Mouse (Mus musculus): Measurements from ENCODE around the gene Ppm1n. TPM values are rescaled to one million over a fixed set of nuclear protein-coding genes. Genes with fewer than 3 reads are reported as not detected.

Gene Ppm1n
- polyA plus RNA-seq, 1 experiment: 0.05 TPM

DNA sequence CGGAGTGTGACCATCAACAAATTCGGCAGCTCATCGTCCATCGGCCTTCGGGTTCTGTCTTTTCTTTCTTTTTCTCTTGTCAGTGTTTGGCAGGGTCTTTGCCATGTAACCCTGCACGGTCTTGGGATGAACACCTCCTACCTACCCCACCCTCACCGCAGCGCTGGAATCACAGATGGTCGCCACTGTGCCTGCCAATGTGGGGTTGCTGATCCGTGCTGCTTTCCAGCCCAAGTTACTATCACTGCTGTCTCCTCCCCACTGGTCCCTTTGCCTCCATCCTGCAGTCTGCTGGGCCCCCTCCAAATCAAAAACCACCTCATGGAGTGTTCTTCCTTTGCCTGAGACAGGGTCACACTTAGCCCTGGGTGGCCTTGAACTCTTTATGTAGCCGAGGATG, 44.4 kb upstream of the Ppm1n start:
- H3K79me3 ChIP-seq (ENCODE audit: low read depth): no peaks in the 10 kb centered on the region
- no peaks in the 10 kb centered on the region for H3K36me3 ChIP-seq (ENCODE audit: control insufficient read depth, insufficient read depth)
- H3K4me3 ChIP-seq (ENCODE audit: insufficient read depth, poor library complexity, severe bottlenecking): no peak overlapping the region
- H3K79me2 ChIP-seq (ENCODE audit: control insufficient read depth, insufficient read depth): no peaks in the 10 kb centered on the region
- H3ac ChIP-seq (ENCODE audit: control insufficient read depth, insufficient read length, low read depth): no peak overlapping the region
- TF ChIP-seq CTCF (IDR thresholded peaks at IDR 0.05; ENCODE audit: control insufficient read depth, insufficient read depth, insufficient read length): no peak
- TF ChIP-seq MYOG (IDR thresholded peaks at IDR 0.05; ENCODE audit: control insufficient read depth, extremely low read depth, insufficient read length): no peak
- TF ChIP-seq MAX (IDR thresholded peaks at IDR 0.05): no peak
- no peak for TF ChIP-seq USF1 (IDR thresholded peaks at IDR 0.05; ENCODE audit: low read depth)
- TF ChIP-seq FOSL1 (IDR thresholded peaks at IDR 0.05; ENCODE audit: insufficient read depth, low read length, poor library complexity, severe bottlenecking): no peak
- no peak for TF ChIP-seq MYOD1 (IDR thresholded peaks at IDR 0.05; ENCODE audit: control insufficient read depth, insufficient read length, low read depth)
- no peak for TF ChIP-seq CEBPB (IDR thresholded peaks at IDR 0.05; ENCODE audit: low read depth)
- H3K27me3 ChIP-seq (ENCODE audit: control insufficient read depth, insufficient read depth, insufficient read length): no peaks in the 10 kb centered on the region

DNA sequence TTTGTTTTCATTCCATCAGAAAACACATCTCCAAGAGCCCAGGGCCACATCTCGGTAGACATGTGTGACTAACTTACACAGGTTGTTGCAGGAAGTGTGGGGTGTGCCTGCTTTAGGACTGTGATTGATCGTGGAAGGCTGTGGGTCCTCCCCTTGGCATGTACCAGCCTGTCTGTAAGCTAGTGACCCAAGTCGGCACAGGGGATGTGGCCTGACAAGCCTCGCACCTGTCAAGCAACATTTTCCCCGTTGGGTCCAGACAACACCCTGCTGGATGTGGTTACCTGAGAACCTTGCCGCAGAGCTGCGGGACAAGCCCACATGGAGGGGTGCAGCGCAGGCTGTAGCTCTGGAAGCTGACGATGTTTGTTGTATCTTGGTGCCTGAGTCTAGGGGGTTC, 42.6 kb upstream of the Ppm1n start:
- H3K4me3 ChIP-seq (ENCODE audit: insufficient read depth, poor library complexity, severe bottlenecking): no peak overlapping the region
- no peak for TF ChIP-seq MYOG (IDR thresholded peaks at IDR 0.05; ENCODE audit: control insufficient read depth, extremely low read depth, insufficient read length)
- no peak for TF ChIP-seq MYOD1 (IDR thresholded peaks at IDR 0.05; ENCODE audit: control insufficient read depth, insufficient read length, low read depth)
- no peak for TF ChIP-seq MAX (IDR thresholded peaks at IDR 0.05)
- no peaks in the 10 kb centered on the region for H3K79me2 ChIP-seq (ENCODE audit: control insufficient read depth, insufficient read depth)
- H3K36me3 ChIP-seq (ENCODE audit: control insufficient read depth, insufficient read depth): no peaks in the 10 kb centered on the region
- H3K79me3 ChIP-seq (ENCODE audit: low read depth): no peaks in the 10 kb centered on the region
- no peaks in the 10 kb centered on the region for H3K27me3 ChIP-seq (ENCODE audit: control insufficient read depth, insufficient read depth, insufficient read length)
- H3ac ChIP-seq (ENCODE audit: control insufficient read depth, insufficient read length, low read depth): no peak overlapping the region

DNA sequence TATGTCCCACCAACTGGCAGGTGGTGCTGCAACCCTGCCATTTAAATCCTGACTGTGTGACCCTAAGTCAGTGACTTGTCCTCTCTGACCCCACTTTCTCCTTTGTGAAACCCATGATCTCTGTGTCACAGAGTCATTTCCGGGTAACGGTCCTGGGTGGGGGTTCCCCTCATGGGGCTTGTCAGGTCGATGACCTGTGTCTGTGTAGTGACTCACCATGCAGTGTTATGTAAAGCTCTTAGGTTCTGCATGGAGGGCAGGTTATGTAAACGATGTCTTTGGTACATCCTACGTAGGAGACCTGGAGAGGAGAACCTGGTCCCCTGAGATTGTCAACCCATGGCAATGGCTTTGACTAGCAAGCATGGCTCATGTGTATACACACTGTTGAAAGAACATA, 41.6 kb upstream of the Ppm1n start:
- Histone ChIP-seq H3K79me2 (ENCODE audit: control insufficient read depth, insufficient read depth) (no peaks in the 10 kb centered on the region), H3K36me3 (ENCODE audit: control insufficient read depth, insufficient read depth) (no peaks in the 10 kb centered on the region), H3ac (ENCODE audit: control insufficient read depth, insufficient read length, low read depth) (no peak overlapping the region), H3K79me3 (ENCODE audit: low read depth) (no peaks in the 10 kb centered on the region), H3K27me3 (ENCODE audit: control insufficient read depth, insufficient read depth, insufficient read length) (no peaks in the 10 kb centered on the region), H3K4me3 (ENCODE audit: insufficient read depth, poor library complexity, severe bottlenecking) (no peak overlapping the region)
- TF ChIP-seq CEBPB (IDR thresholded peaks at IDR 0.05; ENCODE audit: low read depth) (no peak), MAX (IDR thresholded peaks at IDR 0.05) (no peak), FOSL1 (IDR thresholded peaks at IDR 0.05; ENCODE audit: insufficient read depth, low read length, poor library complexity, severe bottlenecking) (no peak), MYOD1 (IDR thresholded peaks at IDR 0.05; ENCODE audit: control insufficient read depth, insufficient read length, low read depth) (no peak), MYOG (IDR thresholded peaks at IDR 0.05; ENCODE audit: control insufficient read depth, extremely low read depth, insufficient read length) (no peak), CTCF (IDR thresholded peaks at IDR 0.05; ENCODE audit: control insufficient read depth, insufficient read depth, insufficient read length) (no peak), USF1 (IDR thresholded peaks at IDR 0.05; ENCODE audit: low read depth) (no peak)

DNA sequence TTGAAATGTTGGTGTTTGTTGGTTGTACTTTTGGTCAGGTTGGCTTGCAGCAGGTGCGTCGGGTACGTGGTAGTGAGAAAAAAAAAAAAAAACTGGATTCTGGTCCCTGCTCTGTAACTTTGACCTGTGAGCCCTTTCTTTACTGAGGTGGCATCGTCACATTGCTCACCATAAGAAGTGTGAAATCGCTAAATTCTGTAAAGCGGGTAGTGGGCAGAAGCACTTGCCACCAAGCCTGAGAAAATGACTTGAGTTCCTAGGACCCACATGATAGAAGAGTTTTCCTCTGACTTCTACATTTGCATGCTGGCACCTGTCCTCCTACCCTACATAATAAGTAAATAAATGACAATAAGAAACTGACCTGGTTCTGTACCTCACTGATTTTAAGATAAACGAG, 40.8 kb upstream of the Ppm1n start:
- H3K27me3 ChIP-seq (ENCODE audit: control insufficient read depth, insufficient read depth, insufficient read length): no peaks in the 10 kb centered on the region
- no peaks in the 10 kb centered on the region for H3K79me2 ChIP-seq (ENCODE audit: control insufficient read depth, insufficient read depth)
- H3ac ChIP-seq (ENCODE audit: control insufficient read depth, insufficient read length, low read depth): no peak overlapping the region
- no peaks in the 10 kb centered on the region for H3K79me3 ChIP-seq (ENCODE audit: low read depth)
- H3K36me3 ChIP-seq (ENCODE audit: control insufficient read depth, insufficient read depth): no peaks in the 10 kb centered on the region
- no peak overlapping the region for H3K4me3 ChIP-seq (ENCODE audit: insufficient read depth, poor library complexity, severe bottlenecking)
- no peak for TF ChIP-seq CEBPB (IDR thresholded peaks at IDR 0.05; ENCODE audit: low read depth)
- TF ChIP-seq USF1 (IDR thresholded peaks at IDR 0.05; ENCODE audit: low read depth): no peak
- no peak for TF ChIP-seq MYOD1 (IDR thresholded peaks at IDR 0.05; ENCODE audit: control insufficient read depth, insufficient read length, low read depth)
- no peak for TF ChIP-seq FOSL1 (IDR thresholded peaks at IDR 0.05; ENCODE audit: insufficient read depth, low read length, poor library complexity, severe bottlenecking)
- no peak for TF ChIP-seq CTCF (IDR thresholded peaks at IDR 0.05; ENCODE audit: control insufficient read depth, insufficient read depth, insufficient read length)
- TF ChIP-seq MAX (IDR thresholded peaks at IDR 0.05): no peak
- TF ChIP-seq MYOG (IDR thresholded peaks at IDR 0.05; ENCODE audit: control insufficient read depth, extremely low read depth, insufficient read length): no peak

DNA sequence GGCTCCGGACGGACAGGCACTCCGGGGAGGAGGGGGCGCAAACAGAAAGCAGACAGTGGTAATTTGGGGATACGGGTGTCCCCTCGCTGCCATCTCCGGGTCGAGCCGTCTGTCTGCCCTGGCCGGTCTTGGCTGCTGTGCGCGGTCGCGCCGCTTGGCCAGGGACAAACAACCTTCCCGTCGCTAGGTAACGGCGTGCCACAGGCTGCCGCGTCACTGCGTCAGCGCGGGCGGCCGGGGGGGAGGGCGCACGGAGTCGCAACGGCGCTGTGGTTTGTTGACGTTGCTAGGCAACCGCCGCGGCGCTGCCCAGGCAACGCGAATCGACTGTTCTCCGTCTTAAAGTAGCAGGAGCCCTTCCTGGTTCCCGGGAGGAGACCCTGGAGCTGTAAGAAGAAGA, 40.0 kb upstream of the Ppm1n start:
- no peaks in the 10 kb centered on the region for H3K79me2 ChIP-seq (ENCODE audit: control insufficient read depth, insufficient read depth)
- H3K79me3 ChIP-seq (ENCODE audit: low read depth): no peaks in the 10 kb centered on the region
- H3ac ChIP-seq (ENCODE audit: control insufficient read depth, insufficient read length, low read depth): peak overlapping the region; percentile 31
- no peaks in the 10 kb centered on the region for H3K27me3 ChIP-seq (ENCODE audit: control insufficient read depth, insufficient read depth, insufficient read length)
- no peaks in the 10 kb centered on the region for H3K36me3 ChIP-seq (ENCODE audit: control insufficient read depth, insufficient read depth)
- H3K4me3 ChIP-seq (ENCODE audit: insufficient read depth, poor library complexity, severe bottlenecking): peak overlapping the region; percentile 21
- TF ChIP-seq USF1 (IDR thresholded peaks at IDR 0.05; ENCODE audit: low read depth) (no peak), MYOD1 (IDR thresholded peaks at IDR 0.05; ENCODE audit: control insufficient read depth, insufficient read length, low read depth) (no peak), MAX (IDR thresholded peaks at IDR 0.05) (no peak), MYOG (IDR thresholded peaks at IDR 0.05; ENCODE audit: control insufficient read depth, extremely low read depth, insufficient read length) (no peak), CTCF (IDR thresholded peaks at IDR 0.05; ENCODE audit: control insufficient read depth, insufficient read depth, insufficient read length) (no peak), CEBPB (IDR thresholded peaks at IDR 0.05; ENCODE audit: low read depth) (no peak), FOSL1 (IDR thresholded peaks at IDR 0.05; ENCODE audit: insufficient read depth, low read length, poor library complexity, severe bottlenecking) (no peak)

DNA sequence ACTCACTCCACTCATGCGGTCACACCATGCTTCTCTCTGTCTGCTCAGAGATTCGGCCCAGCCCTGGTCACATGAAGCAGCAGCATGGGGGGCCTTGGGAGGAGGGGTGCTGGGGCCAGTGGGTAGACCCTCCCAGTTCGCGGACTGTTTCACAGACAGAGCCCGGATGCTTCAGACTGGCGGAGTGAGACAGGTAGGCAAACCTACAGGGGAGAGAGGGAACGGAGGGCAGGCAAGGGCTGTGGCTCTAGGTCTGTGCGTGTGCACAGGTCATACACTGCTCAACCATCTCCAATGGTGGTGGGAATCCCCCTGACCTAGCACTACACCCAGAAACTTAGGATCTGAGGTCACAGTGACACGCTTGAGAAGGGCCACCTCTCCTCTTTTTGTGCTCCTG, 39.6 kb upstream of the Ppm1n start:
- Histone ChIP-seq H3K4me3 (ENCODE audit: insufficient read depth, poor library complexity, severe bottlenecking) (peak overlapping the region; percentile 21), H3ac (ENCODE audit: control insufficient read depth, insufficient read length, low read depth) (peak overlapping the region; percentile 31), H3K79me3 (ENCODE audit: low read depth) (no peaks in the 10 kb centered on the region), H3K79me2 (ENCODE audit: control insufficient read depth, insufficient read depth) (no peaks in the 10 kb centered on the region), H3K27me3 (ENCODE audit: control insufficient read depth, insufficient read depth, insufficient read length) (no peaks in the 10 kb centered on the region), H3K36me3 (ENCODE audit: control insufficient read depth, insufficient read depth) (no peaks in the 10 kb centered on the region)
- no peak for TF ChIP-seq FOSL1 (IDR thresholded peaks at IDR 0.05; ENCODE audit: insufficient read depth, low read length, poor library complexity, severe bottlenecking)
- no peak for TF ChIP-seq USF1 (IDR thresholded peaks at IDR 0.05; ENCODE audit: low read depth)
- TF ChIP-seq MYOD1 (IDR thresholded peaks at IDR 0.05; ENCODE audit: control insufficient read depth, insufficient read length, low read depth): no peak
- TF ChIP-seq CEBPB (IDR thresholded peaks at IDR 0.05; ENCODE audit: low read depth): no peak
- TF ChIP-seq MYOG (IDR thresholded peaks at IDR 0.05; ENCODE audit: control insufficient read depth, extremely low read depth, insufficient read length): no peak

Measured in C2C12 (cell line).